Mouse (Mus musculus) splenic B cell, adult 2 months (primary cell): ENCODE data around the gene Uchl1.
A peak's percentile ranks its signal among the peaks of the same experiment; 100 is the strongest.

ENCODE experiments used
- DNase-seq: peaks from one replicate; pipeline ENCODE4 v3.0.0-alpha.2; 2011; ENCODE audit warnings: low read depth, low spot score
- H3K27me3 ChIP-seq: 2 replicates; pipeline ENCODE4 v1.6.1; 2012; ENCODE audit warnings: mild to moderate bottlenecking, low read length, moderate library complexity, mixed read lengths; ENCODE audit not compliant: control insufficient read depth, poor library complexity, insufficient read depth, severe bottlenecking
- H3K36me3 ChIP-seq: 2 replicates; pipeline ENCODE4 v1.6.1; 2012; ENCODE audit warnings: mild to moderate bottlenecking, low read length, moderate library complexity, mixed read lengths; ENCODE audit not compliant: control insufficient read depth, poor library complexity, insufficient read depth, severe bottlenecking

Gene Uchl1

GRCm38 (mm10) chr5:66688286-66688685 lies 12.4 kb downstream of the Uchl1 start:
- no peak for DNase-seq
- Histone ChIP-seq H3K36me3 (no peaks in the 10 kb centered on the region), H3K27me3 (no peaks in the 10 kb centered on the region)

- Histone ChIP-seq H3K36me3 (no peaks in the 10 kb centered on the region), H3K27me3 (no peaks in the 10 kb centered on the region)
- no peak for DNase-seq
Observed at GRCm38 (mm10) chr5:66689796-66690195, 13.9 kb downstream of the Uchl1 start.

- no peak for DNase-seq
- no peaks in the 10 kb centered on the region for H3K27me3 ChIP-seq
- H3K36me3 ChIP-seq: no peaks in the 10 kb centered on the region
Observed at GRCm38 (mm10) chr5:66693231-66693630, 17.3 kb downstream of the Uchl1 start.

GRCm38 (mm10) chr5:66697119-66697518 lies 21.2 kb downstream of the Uchl1 start:
- Histone ChIP-seq H3K27me3 (no peaks in the 10 kb centered on the region), H3K36me3 (no peaks in the 10 kb centered on the region)
- DNase-seq: peak; percentile 75

GRCm38 (mm10) chr5:66699911-66700310 lies 24.0 kb downstream of the Uchl1 start:
- no peaks in the 10 kb centered on the region for H3K27me3 ChIP-seq

GRCm38 (mm10) chr5:66701951-66702350 lies 26.1 kb downstream of the Uchl1 start:
- no peaks in the 10 kb centered on the region for H3K27me3 ChIP-seq
- DNase-seq: no peak
- no peaks in the 10 kb centered on the region for H3K36me3 ChIP-seq

More at GRCm38 (mm10) chr5:66699911-66700310, 24.0 kb downstream of the Uchl1 start:
- no peaks in the 10 kb centered on the region for H3K36me3 ChIP-seq
- no peak for DNase-seq

GRCm38 (mm10) chr5:66703317-66704004 lies 27.6 kb downstream of the Uchl1 start:
- DNase-seq: no peak
- H3K27me3 ChIP-seq: no peaks in the 10 kb centered on the region
- no peaks in the 10 kb centered on the region for H3K36me3 ChIP-seq

GRCm38 (mm10) chr5:66707859-66708258 lies 32.0 kb downstream of the Uchl1 start:
- Histone ChIP-seq H3K27me3 (no peaks in the 10 kb centered on the region), H3K36me3 (no peaks in the 10 kb centered on the region)
- no peak for DNase-seq

GRCm38 (mm10) chr5:66710445-66711019 lies 34.6 kb downstream of the Uchl1 start:
- no peak for DNase-seq

GRCm38 (mm10) chr5:66712801-66713200 lies 36.9 kb downstream of the Uchl1 start:
- DNase-seq: no peak
- Histone ChIP-seq H3K27me3 (no peaks in the 10 kb centered on the region), H3K36me3 (no peaks in the 10 kb centered on the region)

More at GRCm38 (mm10) chr5:66710445-66711019, 34.6 kb downstream of the Uchl1 start:
- no peaks in the 10 kb centered on the region for H3K27me3 ChIP-seq
- no peaks in the 10 kb centered on the region for H3K36me3 ChIP-seq

GRCm38 (mm10) chr5:66715498-66715931 lies 39.6 kb downstream of the Uchl1 start:
- H3K27me3 ChIP-seq: no peaks in the 10 kb centered on the region
- DNase-seq: no peak
- no peaks in the 10 kb centered on the region for H3K36me3 ChIP-seq

- Histone ChIP-seq H3K36me3 (no peaks in the 10 kb centered on the region), H3K27me3 (no peaks in the 10 kb centered on the region)
- no peak for DNase-seq
Observed at GRCm38 (mm10) chr5:66717931-66718330, 42.0 kb downstream of the Uchl1 start.

- Histone ChIP-seq H3K27me3 (no peaks in the 10 kb centered on the region), H3K36me3 (no peaks in the 10 kb centered on the region)
- no peak for DNase-seq
Observed at GRCm38 (mm10) chr5:66718413-66718812, 42.5 kb downstream of the Uchl1 start.

GRCm38 (mm10) chr5:66718880-66719279 lies 43.0 kb downstream of the Uchl1 start:
- no peak for DNase-seq
- no peaks in the 10 kb centered on the region for H3K36me3 ChIP-seq
- no peaks in the 10 kb centered on the region for H3K27me3 ChIP-seq

- Histone ChIP-seq H3K27me3 (no peaks in the 10 kb centered on the region), H3K36me3 (no peaks in the 10 kb centered on the region)
- no peak for DNase-seq
Observed at GRCm38 (mm10) chr5:66720921-66721320, 45.0 kb downstream of the Uchl1 start.
